Mouse (Mus musculus) v-Abl transformed pro-B cells (cell line): ENCODE results near the gene Gm5728.
"Not testable (repeated sequence)": the region's sequence is repeated elsewhere in the genome, so short reads cannot be mapped to it uniquely, and the experiment has no call there.

Source experiments
- in situ Hi-C, 2 experiments: fragments of 400-800 bp; cut with MboI; formaldehyde crosslinking; loops; one replicate each; pipeline ENCODE4 v1.15.1; 2025; ENCODE audit not compliant: unreplicated experiment in 2 of 2

The Gm5728 gene

DNA sequence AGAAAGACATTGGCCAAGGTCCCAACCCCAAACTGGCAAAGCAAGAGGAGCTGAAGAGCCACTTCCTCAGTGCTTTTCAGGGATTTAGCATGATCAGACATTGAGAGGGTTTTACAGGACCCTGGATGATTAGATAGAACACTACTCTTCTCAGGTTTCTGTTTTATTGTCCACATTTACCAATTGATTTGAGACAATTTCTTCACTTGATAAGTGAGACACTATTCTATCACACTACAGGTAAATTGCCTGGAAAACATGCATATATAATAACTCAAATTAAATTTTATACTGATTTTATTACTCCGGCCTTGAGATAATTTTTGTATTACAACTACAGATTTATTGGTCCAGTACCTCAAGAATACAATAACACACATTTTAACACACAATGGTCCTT lies at the start of gene Gm5728:
TSS of gene Gm5728 (minus strand) at position 101 of the 400 bp plus-strand sequence.
- in situ Hi-C loops, result not testable (repeated sequence)

DNA sequence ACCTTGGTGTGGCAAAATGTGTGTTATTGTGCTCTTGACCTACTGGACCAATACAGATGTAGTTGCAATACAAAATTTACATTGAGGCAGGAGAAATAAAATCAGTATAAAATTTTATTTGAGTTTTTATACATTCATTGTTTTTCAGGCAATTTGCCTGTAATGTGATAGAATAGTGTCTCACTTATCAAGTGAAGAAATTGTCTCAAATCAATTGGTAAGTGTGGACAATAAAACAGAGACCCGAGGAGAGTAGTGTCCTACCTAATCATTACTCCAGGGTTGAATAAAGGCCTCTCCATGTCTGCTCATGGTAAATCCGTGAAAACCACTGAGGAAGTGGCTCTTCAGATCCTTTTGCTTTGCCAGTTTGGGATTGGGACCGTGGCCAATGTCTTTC lies 42.4 kb upstream of the Gm5728 start, which contains the start of gene Vmn1r100:
TSS of gene Vmn1r100 (plus strand) at position 301 of the 400 bp plus-strand sequence.
- in situ Hi-C loops, result not testable (repeated sequence)

DNA sequence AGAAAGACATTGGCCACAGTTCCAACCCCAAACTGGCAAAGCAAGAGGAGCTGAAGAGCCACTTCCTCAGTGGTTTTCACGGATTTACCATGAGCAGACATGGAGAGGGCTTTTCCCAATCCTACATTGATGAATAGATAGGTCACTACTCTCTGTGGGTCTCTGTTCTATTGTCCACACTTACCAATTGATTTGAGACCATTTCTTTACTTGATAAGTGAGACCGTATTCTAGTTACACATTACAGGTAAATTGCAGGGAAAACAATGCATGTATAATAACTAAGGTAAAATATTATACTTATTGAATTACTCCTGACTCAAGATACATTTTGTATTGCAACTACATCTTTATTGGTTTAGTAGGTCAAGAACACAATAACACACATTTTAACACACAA lies 41.2 kb downstream of the Gm5728 start, which contains the start of gene Gm4133:
TSS of gene Gm4133 (minus strand) at position 101 of the 400 bp plus-strand sequence.
- in situ Hi-C loops, result not testable (repeated sequence)
